Mouse (Mus musculus) kidney, adult 2 months (tissue): ENCODE measurements around the gene Mink1.

Experiments used
- CTCF ChIP-seq: fragments of 200-500 bp; conservative IDR thresholded peaks from 2 replicates; pipeline ENCODE4 v1.5.1; 2011; ENCODE audit warnings: low read depth, mild to moderate bottlenecking, control low read depth, low read length, moderate library complexity, mixed read lengths; ENCODE audit not compliant: insufficient read depth, insufficient read length
- POLR2A ChIP-seq: fragments of 200-500 bp; IDR thresholded peaks from one replicate; pipeline ENCODE4 v1.6.1; 2011; ENCODE audit warnings: low read depth, low read length, control low read depth

GRCm38 (mm10) chr11:70647716-70648420 is 85.2 kb downstream of the Mink1 start:
- TF ChIP-seq POLR2A, result no peak
- TF ChIP-seq CTCF, result no peak
